Mouse (Mus musculus) liver, embryonic 14.5 days (tissue): ENCODE results near the gene Gm13103.
"Not testable (repeated sequence)": the region's sequence is repeated elsewhere in the genome, so short reads cannot be mapped to it uniquely, and the experiment has no call there.

Experiments
- CTCF ChIP-seq: IDR thresholded peaks from 2 replicates; pipeline ENCODE4 v1.5.1; 2016; ENCODE audit warnings: antibody characterized with exemption, low read depth, control low read depth
- EP300 ChIP-seq: IDR thresholded peaks from 2 replicates; pipeline ENCODE4 v1.6.1; 2016; ENCODE audit warnings: antibody characterized with exemption, low read depth

DNA sequence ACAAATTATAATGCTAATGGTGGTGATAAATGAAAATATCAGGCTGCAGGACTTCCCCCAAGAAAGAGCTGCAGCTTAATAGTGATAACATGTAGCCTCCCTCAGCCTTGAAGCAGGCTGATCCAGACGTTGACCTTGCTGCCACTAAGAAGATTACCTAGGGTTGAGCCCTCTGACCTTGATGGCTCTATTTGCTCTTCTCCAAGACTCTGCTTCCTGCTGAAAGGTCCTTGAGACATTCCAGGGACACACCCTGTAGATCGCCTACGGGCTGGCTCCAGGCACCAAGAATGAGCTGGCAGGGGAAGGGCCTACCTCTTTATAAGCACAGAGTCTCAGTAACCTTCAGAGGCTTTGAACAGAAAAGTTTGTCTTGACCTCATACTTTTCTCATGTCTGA lies 48.1 kb downstream of the Gm13103 start:
- not testable (repeated sequence) for TF ChIP-seq CTCF, EP300
